Mouse (Mus musculus): ENCODE measurements around the gene Slc22a16. TPM values are rescaled to one million over a fixed set of nuclear protein-coding genes. Genes with fewer than 3 reads are reported as not detected.

Slc22a16 gene
- polyA plus RNA-seq, 1 experiment from 2014 or later: not detected

GRCm38 (mm10) chr10:40641901-40642300, 71.8 kb downstream of the Slc22a16 start:
- WGBS: 87% methylated on average over 7 of the region's 7 CpGs
- no peaks in the 10 kb centered on the region for H3K27me3 ChIP-seq (ENCODE audit: control insufficient read depth, insufficient read depth, low read length)
- no peak overlapping the region for H3K4me3 ChIP-seq (ENCODE audit: low read depth, low read length)
- no peak for ATAC-seq (ENCODE audit: insufficient number of reproducible peaks, insufficient read depth, low FRiP score, low read depth)
- H3K4me2 ChIP-seq (replicated peaks; ENCODE audit: low read depth, low read length): no peak overlapping the region
- H3K9me3 ChIP-seq (ENCODE audit: control insufficient read depth, low read depth, low read length): no peaks in the 10 kb centered on the region
- no peak overlapping the region for H3K27ac ChIP-seq (ENCODE audit: low read length)
- no peak overlapping the region for H3K9ac ChIP-seq (replicated peaks; ENCODE audit: low read depth, low read length)
- H3K36me3 ChIP-seq (ENCODE audit: control insufficient read depth, insufficient read depth, low read length): no peaks in the 10 kb centered on the region
- H3K4me1 ChIP-seq (ENCODE audit: control insufficient read depth, insufficient read depth, low read length): peaks cover 9% of the 10 kb centered on the region; the same call in 1 of the 2 replicates

GRCm38 (mm10) chr10:40643126-40643525, 73.0 kb downstream of the Slc22a16 start:
- H3K9me3 ChIP-seq (ENCODE audit: control insufficient read depth, low read depth, low read length): no peaks in the 10 kb centered on the region
- WGBS: 87% methylated on average over 5 of the region's 5 CpGs
- H3K4me1 ChIP-seq (ENCODE audit: control insufficient read depth, insufficient read depth, low read length): peaks cover 6% of the 10 kb centered on the region; the same call in 1 of the 2 replicates
- H3K4me3 ChIP-seq (ENCODE audit: low read depth, low read length): no peak overlapping the region
- H3K4me2 ChIP-seq (replicated peaks; ENCODE audit: low read depth, low read length): no peak overlapping the region
- no peak overlapping the region for H3K9ac ChIP-seq (replicated peaks; ENCODE audit: low read depth, low read length)
- H3K27me3 ChIP-seq (ENCODE audit: control insufficient read depth, insufficient read depth, low read length): no peaks in the 10 kb centered on the region
- no peak overlapping the region for H3K27ac ChIP-seq (ENCODE audit: low read length)
- ATAC-seq (ENCODE audit: insufficient number of reproducible peaks, insufficient read depth, low FRiP score, low read depth): no peak
- H3K36me3 ChIP-seq (ENCODE audit: control insufficient read depth, insufficient read depth, low read length): no peaks in the 10 kb centered on the region

GRCm38 (mm10) chr10:40644456-40644855, 74.3 kb downstream of the Slc22a16 start:
- Histone ChIP-seq H3K27ac (ENCODE audit: low read length) (no peak overlapping the region), H3K9me3 (ENCODE audit: control insufficient read depth, low read depth, low read length) (no peaks in the 10 kb centered on the region), H3K4me2 (replicated peaks; ENCODE audit: low read depth, low read length) (no peak overlapping the region)

GRCm38 (mm10) chr10:40645346-40645745, 75.2 kb downstream of the Slc22a16 start:
- 60% methylated on average over 1 of the region's 1 CpGs for WGBS
- ATAC-seq (ENCODE audit: insufficient number of reproducible peaks, insufficient read depth, low FRiP score, low read depth): no peak
- Histone ChIP-seq H3K27ac (ENCODE audit: low read length) (no peak overlapping the region), H3K4me3 (ENCODE audit: low read depth, low read length) (no peak overlapping the region), H3K9ac (replicated peaks; ENCODE audit: low read depth, low read length) (no peak overlapping the region), H3K27me3 (ENCODE audit: control insufficient read depth, insufficient read depth, low read length) (no peaks in the 10 kb centered on the region), H3K9me3 (ENCODE audit: control insufficient read depth, low read depth, low read length) (no peaks in the 10 kb centered on the region), H3K4me2 (replicated peaks; ENCODE audit: low read depth, low read length) (no peak overlapping the region), H3K36me3 (ENCODE audit: control insufficient read depth, insufficient read depth, low read length) (no peaks in the 10 kb centered on the region), H3K4me1 (ENCODE audit: control insufficient read depth, insufficient read depth, low read length) (peaks cover 5% of the 10 kb centered on the region; the same call in 1 of the 2 replicates)

More at GRCm38 (mm10) chr10:40644456-40644855, 74.3 kb downstream of the Slc22a16 start:
- 31% methylated on average over 9 of the region's 9 CpGs for WGBS
- Histone ChIP-seq H3K27me3 (ENCODE audit: control insufficient read depth, insufficient read depth, low read length) (no peaks in the 10 kb centered on the region), H3K9ac (replicated peaks; ENCODE audit: low read depth, low read length) (no peak overlapping the region), H3K4me3 (ENCODE audit: low read depth, low read length) (no peak overlapping the region), H3K4me1 (ENCODE audit: control insufficient read depth, insufficient read depth, low read length) (peaks cover 5% of the 10 kb centered on the region; the same call in 1 of the 2 replicates), H3K36me3 (ENCODE audit: control insufficient read depth, insufficient read depth, low read length) (no peaks in the 10 kb centered on the region)
- no peak for ATAC-seq (ENCODE audit: insufficient number of reproducible peaks, insufficient read depth, low FRiP score, low read depth)

GRCm38 (mm10) chr10:40648776-40649175, 78.6 kb downstream of the Slc22a16 start:
- H3K9ac ChIP-seq (replicated peaks; ENCODE audit: low read depth, low read length): no peak overlapping the region
- no peaks in the 10 kb centered on the region for H3K36me3 ChIP-seq (ENCODE audit: control insufficient read depth, insufficient read depth, low read length)
- 82% methylated on average over 12 of the region's 12 CpGs for WGBS

GRCm38 (mm10) chr10:40649634-40650033, 79.5 kb downstream of the Slc22a16 start:
- no peak overlapping the region for H3K9ac ChIP-seq (replicated peaks; ENCODE audit: low read depth, low read length)
- H3K4me3 ChIP-seq (ENCODE audit: low read depth, low read length): no peak overlapping the region
- no peaks in the 10 kb centered on the region for H3K27me3 ChIP-seq (ENCODE audit: control insufficient read depth, insufficient read depth, low read length)
- no peaks in the 10 kb centered on the region for H3K36me3 ChIP-seq (ENCODE audit: control insufficient read depth, insufficient read depth, low read length)
- WGBS: 27% methylated on average over 4 of the region's 4 CpGs
- ATAC-seq (ENCODE audit: insufficient number of reproducible peaks, insufficient read depth, low FRiP score, low read depth): no peak
- H3K4me1 ChIP-seq (ENCODE audit: control insufficient read depth, insufficient read depth, low read length): peaks cover 5% of the 10 kb centered on the region; the same call in 1 of the 2 replicates
- H3K9me3 ChIP-seq (ENCODE audit: control insufficient read depth, low read depth, low read length): no peaks in the 10 kb centered on the region
- no peak overlapping the region for H3K27ac ChIP-seq (ENCODE audit: low read length)
- no peak overlapping the region for H3K4me2 ChIP-seq (replicated peaks; ENCODE audit: low read depth, low read length)

More at GRCm38 (mm10) chr10:40648776-40649175, 78.6 kb downstream of the Slc22a16 start:
- H3K27ac ChIP-seq (ENCODE audit: low read length): no peak overlapping the region
- H3K4me1 ChIP-seq (ENCODE audit: control insufficient read depth, insufficient read depth, low read length): peaks cover 5% of the 10 kb centered on the region; the same call in 1 of the 2 replicates
- no peak overlapping the region for H3K4me3 ChIP-seq (ENCODE audit: low read depth, low read length)
- H3K9me3 ChIP-seq (ENCODE audit: control insufficient read depth, low read depth, low read length): no peaks in the 10 kb centered on the region
- H3K27me3 ChIP-seq (ENCODE audit: control insufficient read depth, insufficient read depth, low read length): no peaks in the 10 kb centered on the region
- ATAC-seq (ENCODE audit: insufficient number of reproducible peaks, insufficient read depth, low FRiP score, low read depth): no peak
- H3K4me2 ChIP-seq (replicated peaks; ENCODE audit: low read depth, low read length): no peak overlapping the region

GRCm38 (mm10) chr10:40651676-40652075, 81.5 kb downstream of the Slc22a16 start:
- ATAC-seq (ENCODE audit: insufficient number of reproducible peaks, insufficient read depth, low FRiP score, low read depth): peak; percentile 23; the same call in 1 of the 2 replicates
- Histone ChIP-seq H3K4me3 (ENCODE audit: low read depth, low read length) (no peak overlapping the region), H3K4me2 (replicated peaks; ENCODE audit: low read depth, low read length) (no peak overlapping the region), H3K4me1 (ENCODE audit: control insufficient read depth, insufficient read depth, low read length) (no peaks in the 10 kb centered on the region), H3K27ac (ENCODE audit: low read length) (no peak overlapping the region), H3K27me3 (ENCODE audit: control insufficient read depth, insufficient read depth, low read length) (no peaks in the 10 kb centered on the region), H3K9me3 (ENCODE audit: control insufficient read depth, low read depth, low read length) (no peaks in the 10 kb centered on the region), H3K9ac (replicated peaks; ENCODE audit: low read depth, low read length) (no peak overlapping the region), H3K36me3 (ENCODE audit: control insufficient read depth, insufficient read depth, low read length) (no peaks in the 10 kb centered on the region)
- 29% methylated on average over 2 of the region's 2 CpGs for WGBS

All from stomach, embryonic 14.5 days (tissue).